Mouse (Mus musculus) gastrocnemius, postnatal 25 days (tissue): ENCODE measurements at regions not wholly inside any gene's neighbourhood (a gene's known extent, or its start where the extent isn't known, plus 50 kb on each side); places are given as distances from the start of the nearest gene placed in this dataset.

Experiments
- DNase-seq: peaks from one replicate; pipeline ENCODE4 v3.0.0; 2022

GRCm38 (mm10) chr5:15773839-15774238, 59.8 kb upstream of the Speer4c start:
- DNase-seq, result no peak

GRCm38 (mm10) chr5:15774567-15774966, 60.5 kb upstream of the Speer4c start:
- DNase-seq, result no peak

GRCm38 (mm10) chr5:15776106-15776505, 62.0 kb upstream of the Speer4c start:
- DNase-seq, result no peak

GRCm38 (mm10) chr5:15803583-15803982, 89.5 kb upstream of the Speer4c start:
- DNase-seq, result no peak

- DNase-seq, result no peak
Observed at GRCm38 (mm10) chr5:15816864-15817263, 102.8 kb upstream of the Speer4c start.

- no peak for DNase-seq
Observed at GRCm38 (mm10) chr5:15817366-15817765, 103.3 kb upstream of the Speer4c start.

- DNase-seq, result no peak
Observed at GRCm38 (mm10) chr5:15822989-15823388, 108.9 kb upstream of the Speer4c start.

GRCm38 (mm10) chr5:15831527-15831926, 103.0 kb upstream of the Cacna2d1 start:
- no peak for DNase-seq

GRCm38 (mm10) chr5:15832338-15832737, 102.2 kb upstream of the Cacna2d1 start:
- DNase-seq, result no peak

GRCm38 (mm10) chr5:15838108-15838972, 96.2 kb upstream of the Cacna2d1 start:
- DNase-seq, result peak; percentile 14

- DNase-seq, result no peak
Observed at GRCm38 (mm10) chr5:15846790-15847189, 87.7 kb upstream of the Cacna2d1 start.

GRCm38 (mm10) chr5:15849520-15849919, 85.0 kb upstream of the Cacna2d1 start:
- DNase-seq, result no peak

- no peak for DNase-seq
Observed at GRCm38 (mm10) chr5:15850126-15850801, 84.2 kb upstream of the Cacna2d1 start.

- DNase-seq, result no peak
Observed at GRCm38 (mm10) chr5:15854752-15855151, 79.7 kb upstream of the Cacna2d1 start.

- no peak for DNase-seq
Observed at GRCm38 (mm10) chr5:15857034-15857433, 77.5 kb upstream of the Cacna2d1 start.

GRCm38 (mm10) chr5:15874065-15874464, 60.4 kb upstream of the Cacna2d1 start:
- no peak for DNase-seq

- DNase-seq, result no peak
Observed at GRCm38 (mm10) chr5:15883004-15883403, 51.5 kb upstream of the Cacna2d1 start.
